In genomic region chr10:69238311-69238710, GRCm38 (mm10) we compare ENCODE assay signal across 16 mouse cellular contexts. TPM values are rescaled to one million over a fixed set of nuclear protein-coding genes. Genes with fewer than 3 reads are reported as not detected.
DNase-seq lines count a peak whose midpoint lies in the region; ATAC-seq and TF ChIP-seq lines count a peak whose summit lies in the region.
"Had no signal": no experiment of that assay in that cellular context is flagged by ENCODE, and none has a peak within 500 bp of the region (broad histone marks: within the 10 kb centered on the region; RNA-seq: fewer than 3 reads in every experiment).

No protein-coding gene starts in this region.

- H3K36me3 ChIP-seq in neural tube, embryonic 11.5 days (ENCODE audit: control insufficient read depth, insufficient read depth, low read length), result no peaks in the 10 kb centered on the region
- H3K36me3 ChIP-seq in neural tube, embryonic 15.5 days, result no peaks in the 10 kb centered on the region
- peaks cover 4% of the 10 kb centered on the region for H3K36me3 ChIP-seq in hindbrain, embryonic 13.5 days
- no peaks in the 10 kb centered on the region for H3K36me3 ChIP-seq in intestine, postnatal 0 days (ENCODE audit: control insufficient read depth, insufficient read depth)
- H3K36me3 ChIP-seq: heart, embryonic 15.5 days; stomach, embryonic 15.5 days had no signal

- peak; percentile 35; the same call in 1 of the 2 replicates for ATAC-seq in neural tube, embryonic 11.5 days (ENCODE audit: insufficient read depth, low FRiP score, low TSS enrichment)
- no peak for ATAC-seq in neural tube, embryonic 15.5 days (ENCODE audit: low FRiP score)
- no peak for ATAC-seq in hindbrain, embryonic 13.5 days (ENCODE audit: low FRiP score)
- no peak for ATAC-seq in intestine, postnatal 0 days

- H3K27me3 ChIP-seq in neural tube, embryonic 11.5 days (ENCODE audit: control insufficient read depth, insufficient read depth, low read length), result no peaks in the 10 kb centered on the region
- H3K27me3 ChIP-seq in neural tube, embryonic 15.5 days (replicated peaks), result no peaks in the 10 kb centered on the region
- no peaks in the 10 kb centered on the region for H3K27me3 ChIP-seq in hindbrain, embryonic 13.5 days
- no peaks in the 10 kb centered on the region for H3K27me3 ChIP-seq in intestine, postnatal 0 days (replicated peaks; ENCODE audit: control insufficient read depth, insufficient read depth, low read length)
- H3K27me3 ChIP-seq: heart, embryonic 15.5 days; limb, embryonic 12.5 days; megakaryocyte, embryonic 14.5 days; stomach, embryonic 15.5 days had no signal

- H3K4me2 ChIP-seq in neural tube, embryonic 11.5 days (ENCODE audit: low read depth), result no peak overlapping the region
- H3K4me2 ChIP-seq in neural tube, embryonic 15.5 days, result no peak overlapping the region
- H3K4me2 ChIP-seq in hindbrain, embryonic 13.5 days, result no peak overlapping the region
- H3K4me2 ChIP-seq in intestine, postnatal 0 days (replicated peaks; ENCODE audit: low read depth), result no peak overlapping the region
- H3K4me2 ChIP-seq: heart, embryonic 15.5 days; limb, embryonic 12.5 days; lung, embryonic 14.5 days; stomach, embryonic 15.5 days had no signal

- WGBS in neural tube, embryonic 11.5 days, result 44% methylated on average over 6 of the region's 6 CpGs
- 49% methylated on average over 6 of the region's 6 CpGs for WGBS in neural tube, embryonic 15.5 days
- WGBS in hindbrain, embryonic 13.5 days, result 51% methylated on average over 6 of the region's 6 CpGs
- WGBS in intestine, postnatal 0 days, result 73% methylated on average over 6 of the region's 6 CpGs

- peak; percentile 44 for DNase-seq in embryo, embryonic 10 days (ENCODE audit: low spot score)
- no peak for DNase-seq in embryo, embryonic 9.5 days (ENCODE audit: extremely low spot score)
- no peak for DNase-seq in neural tube, embryonic 11.5 days (ENCODE audit: low spot score)
- peak; percentile 75 for DNase-seq in retina, postnatal 1 day
- no peak for DNase-seq in thymus, postnatal 14 days
- DNase-seq: B cell, adult 2 months; gastrocnemius, postnatal 10 days; lung, embryonic 14.5 days; right cerebral cortex, postnatal 4 days had no signal

- no peaks in the 10 kb centered on the region for H3K4me1 ChIP-seq in neural tube, embryonic 11.5 days (ENCODE audit: control insufficient read depth, insufficient read depth, low read length)
- no peaks in the 10 kb centered on the region for H3K4me1 ChIP-seq in neural tube, embryonic 15.5 days
- peaks cover 4% of the 10 kb centered on the region for H3K4me1 ChIP-seq in hindbrain, embryonic 13.5 days (replicated peaks)
- no peaks in the 10 kb centered on the region for H3K4me1 ChIP-seq in intestine, postnatal 0 days (replicated peaks; ENCODE audit: control insufficient read depth, insufficient read depth, low read length)
- H3K4me1 ChIP-seq: heart, embryonic 15.5 days; limb, embryonic 12.5 days; stomach, embryonic 15.5 days had no signal

- H3K27ac ChIP-seq in neural tube, embryonic 11.5 days (ENCODE audit: low read depth, low read length), result no peak overlapping the region
- no peak overlapping the region for H3K27ac ChIP-seq in neural tube, embryonic 15.5 days (replicated peaks)
- 0 out of 2 replicates have a peak overlapping the region, but pooled peaks have one; percentile 30 for H3K27ac ChIP-seq in hindbrain, embryonic 13.5 days
- no peak overlapping the region for H3K27ac ChIP-seq in intestine, postnatal 0 days (ENCODE audit: low read depth, low read length)
- H3K27ac ChIP-seq: heart, embryonic 15.5 days; limb, embryonic 12.5 days; stomach, embryonic 15.5 days had no signal

- H3K9ac ChIP-seq in neural tube, embryonic 11.5 days (ENCODE audit: low read length), result no peak overlapping the region
- H3K9ac ChIP-seq in neural tube, embryonic 15.5 days (replicated peaks), result no peak overlapping the region
- H3K9ac ChIP-seq in hindbrain, embryonic 13.5 days, result no peak overlapping the region
- H3K9ac ChIP-seq in intestine, postnatal 0 days (ENCODE audit: low read depth, low read length), result no peak overlapping the region
- H3K9ac ChIP-seq: heart, embryonic 15.5 days; limb, embryonic 12.5 days; lung, embryonic 14.5 days; stomach, embryonic 15.5 days had no signal

- H3K9me3 ChIP-seq in neural tube, embryonic 11.5 days (ENCODE audit: control insufficient read depth, low read length), result no peaks in the 10 kb centered on the region
- H3K9me3 ChIP-seq in neural tube, embryonic 15.5 days (replicated peaks), result no peaks in the 10 kb centered on the region
- peaks cover 6% of the 10 kb centered on the region for H3K9me3 ChIP-seq in hindbrain, embryonic 13.5 days
- H3K9me3 ChIP-seq in intestine, postnatal 0 days (ENCODE audit: control insufficient read depth), result no peaks in the 10 kb centered on the region
- H3K9me3 ChIP-seq: heart, embryonic 15.5 days; limb, embryonic 12.5 days; stomach, embryonic 15.5 days had no signal

- no peak for TF ChIP-seq CTCF in intestine, postnatal 0 days (IDR thresholded peaks at IDR 0.05; ENCODE audit: low read depth)

- H3K4me3 ChIP-seq in neural tube, embryonic 11.5 days (ENCODE audit: low read depth, low read length), result no peak overlapping the region
- H3K4me3 ChIP-seq in neural tube, embryonic 15.5 days (replicated peaks), result no peak overlapping the region
- H3K4me3 ChIP-seq in hindbrain, embryonic 13.5 days, result no peak overlapping the region
- H3K4me3 ChIP-seq in intestine, postnatal 0 days (ENCODE audit: low read depth, low read length), result no peak overlapping the region
- H3K4me3 ChIP-seq: heart, embryonic 15.5 days; limb, embryonic 12.5 days; megakaryocyte, embryonic 14.5 days; stomach, embryonic 15.5 days had no signal

RNA-seq across cellular contexts. Expression of gene A930033H14Rik, which starts 25.4 kb away (rescaled TPM):
- 0.77 and 1.3 TPM in 2 replicates for polyA plus RNA-seq in neural tube, embryonic 11.5 days (2014; fragmentation: Nextera tagmentation; extraction: Ambion mirVana)
- 1.3 and 1.4 TPM in 2 replicates for polyA plus RNA-seq in neural tube, embryonic 15.5 days (2015; fragmentation: Nextera tagmentation; extraction: Ambion mirVana)
- 1.4 TPM in 2 replicates for polyA plus RNA-seq in hindbrain, embryonic 13.5 days (2015; fragmentation: Nextera tagmentation; extraction: Ambion mirVana)
- polyA plus RNA-seq in intestine, postnatal 0 days (2015; fragmentation: Nextera tagmentation; extraction: Ambion mirVana), result 1.0 and 1.4 TPM in 2 replicates

Comparison
In these comparisons a context has a peak if more than half of its experiments do, and no peak if none do; other contexts are left out.
1. DNase-seq: peak in embryo, embryonic 10 days (single experiment) and retina, postnatal 1 day (single experiment); none in embryo, embryonic 9.5 days (single experiment), neural tube, embryonic 11.5 days (single experiment) and thymus, postnatal 14 days (single experiment).